Mouse (Mus musculus) liver (tissue): ENCODE measurements around the gene Gm4064.
"Not testable (repeated sequence)": the region's sequence is repeated elsewhere in the genome, so short reads cannot be mapped to it uniquely, and the experiment has no call there.

Experiments used
- DNase-seq: peaks from one replicate; pipeline ENCODE4 v3.0.0-alpha.2; 2020; ENCODE audit warnings: mixed read lengths

Gene Gm4064

DNA sequence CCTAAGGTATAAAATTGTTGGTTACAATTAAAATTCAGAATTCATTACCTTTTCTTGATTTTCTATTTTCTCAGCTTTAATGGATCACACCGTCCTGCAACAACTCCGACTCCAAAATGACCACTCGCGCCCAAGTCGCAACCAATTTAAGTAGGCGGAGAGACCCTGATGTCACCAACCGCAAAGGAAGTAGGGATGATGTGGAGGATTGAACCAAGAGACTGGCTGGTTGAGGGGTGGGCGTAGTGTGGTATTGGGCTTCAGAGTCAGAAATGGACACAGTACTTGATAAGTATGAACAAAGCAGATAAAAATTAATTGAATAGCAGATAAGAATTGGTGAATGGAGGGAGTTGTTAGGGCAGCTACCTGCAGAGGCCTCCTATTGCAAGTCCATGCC lies at the start of gene Gm4064:
Gm4064 (minus strand) TSS at position 101 of the 400 bp plus-strand sequence.
- not testable (repeated sequence) for DNase-seq

DNA sequence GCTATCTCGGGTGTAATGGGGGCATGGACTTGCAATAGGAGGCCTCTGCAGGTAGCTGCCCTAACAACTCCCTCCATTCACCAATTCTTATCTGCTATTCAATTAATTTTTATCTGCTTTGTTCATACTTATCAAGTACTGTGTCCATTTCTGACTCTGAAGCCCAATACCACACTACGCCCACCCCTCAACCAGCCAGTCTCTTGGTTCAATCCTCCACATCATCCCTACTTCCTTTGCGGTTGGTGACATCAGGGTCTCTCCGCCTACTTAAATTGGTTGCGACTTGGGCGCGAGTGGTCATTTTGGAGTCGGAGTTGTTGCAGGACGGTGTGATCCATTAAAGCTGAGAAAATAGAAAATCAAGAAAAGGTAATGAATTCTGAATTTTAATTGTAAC lies 34.4 kb upstream of the Gm4064 start, which contains the start of the genes Rbmy and Gm10256:
Rbmy (plus strand) TSS at position 301 of the 400 bp plus-strand sequence.
Gm10256 (plus strand) TSS at position 320 of the 400 bp plus-strand sequence.
- not testable (repeated sequence) for DNase-seq
